Mouse (Mus musculus) CH12.LX (cell line): ENCODE measurements at regions not wholly inside any gene's neighbourhood (a gene's known extent, or its start where the extent isn't known, plus 50 kb on each side); places are given as distances from the start of the nearest gene placed in this dataset.

Source experiments
- DNase-seq: peaks from one replicate; pipeline ENCODE4 v3.0.0-alpha.2; 2013; ENCODE audit errors: extremely low read depth
- H3K27ac ChIP-seq: 2 replicates; pipeline ENCODE4 v1.5.1; 2012; ENCODE audit warnings: low read depth, mild to moderate bottlenecking, control low read depth, moderate library complexity; ENCODE audit not compliant: insufficient read depth
- H3K27me3 ChIP-seq: replicated peaks from 2 replicates; pipeline ENCODE3; 2012; ENCODE audit warnings: inconsistent platforms
- H3K36me3 ChIP-seq, 2 experiments: replicated peaks in 1 of 2; 2 replicates each; pipeline versions ENCODE3 to v1.6.1; 2012; ENCODE audit warnings: inconsistent platforms in 1 of 2, low read length in 1 of 2, mild to moderate bottlenecking in 1 of 2, mixed read lengths in 1 of 2, moderate library complexity in 1 of 2; ENCODE audit not compliant: control insufficient read depth in 1 of 2, insufficient read depth in 1 of 2
- H3K4me1 ChIP-seq, 2 experiments: 2 replicates each; pipeline ENCODE4 v1.6.1; 2012; ENCODE audit warnings: inconsistent platforms in 1 of 2, moderate library complexity in 1 of 2; ENCODE audit not compliant: insufficient read depth in 2 of 2, control insufficient read depth in 1 of 2
- H3K4me2 ChIP-seq: 2 replicates; pipeline ENCODE4 v1.6.1; 2012; ENCODE audit warnings: low read depth, mild to moderate bottlenecking, control low read depth; ENCODE audit not compliant: poor library complexity, insufficient read depth, severe bottlenecking
- H3K4me3 ChIP-seq, 3 experiments: fragments of 150-350 bp in 1 of 3; sonication (generic) in 1 of 3; replicated peaks in 1 of 3; 2 replicates each; pipeline versions ENCODE3 to v1.5.1; 2011 to 2012; ENCODE audit warnings: low read depth in 2 of 3, low read length in 2 of 3, mild to moderate bottlenecking in 2 of 3, moderate library complexity in 2 of 3, control low read depth in 1 of 3, improper control_type of control experiment in 1 of 3, inconsistent platforms in 1 of 3, mixed read lengths in 1 of 3; ENCODE audit not compliant: poor library complexity in 1 of 3
- H3K79me2 ChIP-seq: replicated peaks from 2 replicates; pipeline ENCODE4 v1.6.1; 2012; ENCODE audit warnings: mild to moderate bottlenecking, moderate library complexity; ENCODE audit not compliant: control insufficient read depth, poor library complexity, insufficient read depth, severe bottlenecking; ENCODE audit errors: extremely low read depth
- H3K9ac ChIP-seq: 2 replicates; pipeline ENCODE4 v1.6.1; 2012; ENCODE audit warnings: low read depth, mild to moderate bottlenecking, control low read depth, moderate library complexity; ENCODE audit not compliant: insufficient read depth
- H3K9me3 ChIP-seq: replicated peaks from 2 replicates; pipeline ENCODE3; 2012; ENCODE audit warnings: low read length, inconsistent platforms, mixed read lengths
- CHD2 ChIP-seq: IDR thresholded peaks from 2 replicates; pipeline ENCODE4 v1.6.1; 2011; ENCODE audit warnings: low read length, improper control_type of control experiment
- CTCF ChIP-seq, 2 experiments: IDR thresholded peaks in 1 of 2; conservative IDR thresholded peaks in 1 of 2; 2 replicates each; pipeline ENCODE4 v1.5.1; 2011 to 2012; ENCODE audit warnings: low read depth in 2 of 2, low read length in 2 of 2, improper control_type of control experiment in 1 of 2, inconsistent platforms in 1 of 2, mild to moderate bottlenecking in 1 of 2, moderate library complexity in 1 of 2
- E2F4 ChIP-seq: IDR thresholded peaks from 2 replicates; pipeline ENCODE4 v1.6.1; 2011; ENCODE audit warnings: low read depth, low read length, improper control_type of control experiment; ENCODE audit not compliant: insufficient replicate concordance
- ELF1 ChIP-seq: IDR thresholded peaks from 2 replicates; pipeline ENCODE4 v1.6.1; 2014; ENCODE audit warnings: low read depth, mild to moderate bottlenecking, inconsistent platforms, low read length, improper control_type of control experiment
- EP300 ChIP-seq: IDR thresholded peaks from 2 replicates; pipeline ENCODE4 v1.6.1; 2011; ENCODE audit warnings: low read length, improper control_type of control experiment
- JUND ChIP-seq: conservative IDR thresholded peaks from 2 replicates; pipeline ENCODE4 v1.6.1; 2011; ENCODE audit warnings: low read depth, low read length, improper control_type of control experiment
- MAZ ChIP-seq: IDR thresholded peaks from 2 replicates; pipeline ENCODE4 v1.6.1; 2012; ENCODE audit warnings: low read depth, mild to moderate bottlenecking, inconsistent platforms, low read length, improper control_type of control experiment, moderate library complexity
- MYC ChIP-seq: IDR thresholded peaks from 2 replicates; pipeline ENCODE4 v1.6.1; 2011; ENCODE audit warnings: low read depth, mild to moderate bottlenecking, improper control_type of control experiment, low read length
- NRF1 ChIP-seq: IDR thresholded peaks from 2 replicates; pipeline ENCODE4 v1.6.1; 2014; ENCODE audit warnings: low read depth, mild to moderate bottlenecking, inconsistent platforms, low read length, improper control_type of control experiment, moderate library complexity
- POLR2AphosphoS2 ChIP-seq: IDR thresholded peaks from 2 replicates; pipeline ENCODE4 v1.6.1; 2011; ENCODE audit warnings: low read depth, low read length, improper control_type of control experiment
- SMC3 ChIP-seq: IDR thresholded peaks from 2 replicates; pipeline ENCODE4 v1.6.1; 2011; ENCODE audit warnings: low read depth, low read length, improper control_type of control experiment
- TCF12 ChIP-seq: IDR thresholded peaks from 2 replicates; pipeline ENCODE4 v1.6.1; 2014; ENCODE audit warnings: low read depth, mild to moderate bottlenecking, inconsistent platforms, low read length, improper control_type of control experiment
- UBTF ChIP-seq: IDR thresholded peaks from 2 replicates; pipeline ENCODE4 v1.6.1; 2012; ENCODE audit warnings: low read depth, mild to moderate bottlenecking, inconsistent platforms, low read length, improper control_type of control experiment, moderate library complexity
- USF1 ChIP-seq: IDR thresholded peaks from 2 replicates; pipeline ENCODE4 v1.6.1; 2014; ENCODE audit warnings: low read depth, mild to moderate bottlenecking, inconsistent platforms, low read length, improper control_type of control experiment
- USF2 ChIP-seq: conservative IDR thresholded peaks from 2 replicates; pipeline ENCODE4 v1.6.1; 2011; ENCODE audit warnings: low read depth, low read length, improper control_type of control experiment
- ZC3H11A ChIP-seq: IDR thresholded peaks from 2 replicates; pipeline ENCODE4 v1.6.1; 2012; ENCODE audit warnings: low read depth, mild to moderate bottlenecking, inconsistent platforms, low read length, improper control_type of control experiment
- ZKSCAN1 ChIP-seq: IDR thresholded peaks from 2 replicates; pipeline ENCODE4 v1.6.1; 2012; ENCODE audit warnings: low read depth, inconsistent platforms, low read length, improper control_type of control experiment, borderline replicate concordance
- ZMIZ1 ChIP-seq: IDR thresholded peaks from 2 replicates; pipeline ENCODE4 v1.6.1; 2012; ENCODE audit warnings: low read depth, mild to moderate bottlenecking, inconsistent platforms, low read length, improper control_type of control experiment
- dilution Hi-C: fragments of 300-500 bp; cut with MboI; formaldehyde crosslinking; loops from 2 replicates; pipeline ENCODE4 v1.14.3; 2020; ENCODE audit warnings: low sequenced_read_pairs; ENCODE audit not compliant: extremely low pct_unique_long_range_greater_than_20kb, extremely low pct_ligation_motif_present
- in situ Hi-C: fragments of 300-500 bp; cut with MboI; formaldehyde crosslinking; loops from 3 replicates; pipeline ENCODE4 v1.14.3; 2019; ENCODE audit warnings: low sequenced_read_pairs, low pct_ligation_motif_present, low pct_unique_long_range_greater_than_20kb, mixed read lengths

DNA sequence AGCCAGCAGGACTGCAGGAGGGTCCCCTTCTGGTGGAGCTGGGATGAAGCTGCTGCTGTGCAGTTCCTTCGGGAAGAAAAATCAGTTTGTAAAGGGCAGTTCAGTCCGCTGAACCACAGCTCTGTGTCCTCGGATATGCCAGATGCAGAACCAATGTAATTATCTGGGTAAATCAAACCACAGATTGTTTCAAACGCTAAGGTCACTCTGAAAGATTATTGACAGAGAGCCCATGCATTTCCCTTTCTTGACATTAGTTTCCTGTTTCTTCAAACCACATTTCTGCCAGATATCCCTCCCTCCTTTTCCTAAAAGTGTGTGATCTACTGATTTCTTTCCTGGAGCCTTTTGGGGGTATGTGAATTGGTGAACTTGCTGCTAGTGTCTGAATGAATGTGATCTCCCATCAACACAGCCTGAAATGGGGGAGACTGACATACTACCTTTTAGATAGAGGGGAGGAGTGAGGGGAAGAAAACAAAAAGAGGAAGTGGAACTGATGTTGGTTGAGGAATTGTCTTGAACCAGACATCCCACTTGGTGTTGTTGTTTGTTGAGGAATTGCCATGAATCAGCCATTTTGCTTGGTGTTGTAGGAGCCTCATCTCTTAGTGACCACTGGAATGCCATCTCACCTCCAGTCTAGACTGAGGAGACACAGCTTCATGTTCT is 85.7 kb upstream of the Pthlh start:
- Histone ChIP-seq H3K4me3 (no peak overlapping the region), H3K4me1 (peaks cover 2 to 13% of the 10 kb centered on the region in 2 experiments; a peak in 3 of 4 replicates), H3K9ac (no peak overlapping the region), H3K79me2 (no peaks in the 10 kb centered on the region), H3K27me3 (no peaks in the 10 kb centered on the region), H3K4me2 (no peak overlapping the region), H3K36me3 (no peaks in the 10 kb centered on the region), H3K27ac (no peak overlapping the region), H3K9me3 (no peaks in the 10 kb centered on the region)
- DNase-seq = peak; percentile 19
- no peak for TF ChIP-seq CTCF (conservative IDR thresholded peaks at IDR 0.05 in 1 of 2, IDR thresholded peaks at IDR 0.05 in 1 of 2; ENCODE audit: low read depth in 2 of 2, low read length in 2 of 2)
- TF ChIP-seq ELF1 = no peak
- TF ChIP-seq MAZ = no peak
- no peak for TF ChIP-seq NRF1
- TF ChIP-seq POLR2AphosphoS2 = no peak
- no peak for TF ChIP-seq EP300
- no peak for TF ChIP-seq ZMIZ1
- TF ChIP-seq JUND = no peak
- no peak for TF ChIP-seq TCF12
- TF ChIP-seq ZC3H11A = no peak
- TF ChIP-seq SMC3 = no peak
- no peak for TF ChIP-seq UBTF
- no peak for TF ChIP-seq ZKSCAN1
- no peak for TF ChIP-seq E2F4
- no peak for TF ChIP-seq USF1
- no peak for TF ChIP-seq USF2
- in situ Hi-C loops = no loop called here
- dilution Hi-C loops = no loop called here

DNA sequence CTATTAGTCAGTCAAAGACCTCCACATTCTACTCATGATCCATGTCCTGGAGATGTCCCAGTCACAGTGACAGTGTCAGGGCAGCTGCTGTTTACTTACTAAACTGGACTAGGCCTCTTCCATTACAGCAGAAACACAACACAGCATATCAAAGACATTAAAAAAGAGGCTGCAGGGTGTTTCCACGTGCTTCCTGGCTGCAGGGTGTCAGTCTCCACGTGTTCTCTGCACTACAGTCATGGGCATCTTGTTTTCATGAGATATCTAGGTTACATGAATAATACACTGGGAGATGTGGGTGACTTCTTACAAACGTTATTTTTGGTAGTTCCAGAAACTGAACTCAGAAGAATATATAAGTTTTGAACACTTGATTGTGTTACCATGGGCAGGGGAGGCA is 84.6 kb upstream of the Pthlh start:
- no peak overlapping the region for H3K4me2 ChIP-seq
- no peak overlapping the region for H3K27ac ChIP-seq
- TF ChIP-seq MYC = no peak
- TF ChIP-seq CHD2 = no peak
- no peak for TF ChIP-seq SMC3
- H3K4me3 ChIP-seq = no peak overlapping the region
- H3K9ac ChIP-seq = no peak overlapping the region
- H3K4me1 ChIP-seq = peaks cover 2 to 13% of the 10 kb centered on the region in 2 experiments; a peak in 3 of 4 replicates
- in situ Hi-C loops (no loop called here), dilution Hi-C loops (no loop called here)
- no peaks in the 10 kb centered on the region for H3K79me2 ChIP-seq
- H3K27me3 ChIP-seq = no peaks in the 10 kb centered on the region
- H3K9me3 ChIP-seq = no peaks in the 10 kb centered on the region
- no peaks in the 10 kb centered on the region for H3K36me3 ChIP-seq
- no peak for DNase-seq
